Mouse (Mus musculus): ENCODE results near the gene Tmem144. TPM values are rescaled to one million over a fixed set of nuclear protein-coding genes. Genes with fewer than 3 reads are reported as not detected.

Tmem144 gene
- total RNA-seq (2021) = 1 to 10 TPM in 1 of 2 experiments, under 1 TPM in 1; 0.69 to 1.4 TPM
- long read RNA-seq, experiment 1 = 0 reads
- long read RNA-seq, experiment 2, partial matches to known transcripts = 0 of 2 reads
- long read RNA-seq, experiment 2, other reads (novel, unspliced or antisense) = 2 of 2 reads

DNA sequence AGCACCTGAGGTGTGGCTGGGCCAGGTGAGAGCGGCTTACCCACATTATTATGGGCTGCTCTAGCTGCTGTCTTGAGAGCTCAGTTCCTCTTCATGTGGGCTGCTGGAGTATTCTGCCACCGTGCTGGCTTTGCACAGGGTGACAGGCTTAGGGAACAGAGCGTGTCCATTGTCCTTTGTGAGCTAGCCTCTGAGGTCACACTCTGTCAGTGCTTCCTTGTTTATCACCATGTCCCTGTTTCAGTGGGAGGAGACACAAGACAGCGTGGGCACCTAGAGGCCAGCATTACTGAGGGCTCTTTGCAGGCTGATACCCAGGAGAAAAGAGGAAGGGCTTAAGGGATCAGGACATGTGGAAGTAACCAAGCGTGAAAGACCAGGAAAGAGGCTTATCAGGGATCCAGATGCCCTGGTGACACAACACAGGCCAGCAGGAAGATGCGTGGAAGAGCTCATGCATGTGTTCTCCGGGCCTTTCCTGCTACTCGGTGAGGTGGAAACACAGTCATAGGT, at the start of gene Tmem144:
Gene Tmem144 (minus strand): TSS at position 120 of the 513 bp plus-strand sequence.
- DNase-seq (ENCODE audit: low spot score) = no peak

DNA sequence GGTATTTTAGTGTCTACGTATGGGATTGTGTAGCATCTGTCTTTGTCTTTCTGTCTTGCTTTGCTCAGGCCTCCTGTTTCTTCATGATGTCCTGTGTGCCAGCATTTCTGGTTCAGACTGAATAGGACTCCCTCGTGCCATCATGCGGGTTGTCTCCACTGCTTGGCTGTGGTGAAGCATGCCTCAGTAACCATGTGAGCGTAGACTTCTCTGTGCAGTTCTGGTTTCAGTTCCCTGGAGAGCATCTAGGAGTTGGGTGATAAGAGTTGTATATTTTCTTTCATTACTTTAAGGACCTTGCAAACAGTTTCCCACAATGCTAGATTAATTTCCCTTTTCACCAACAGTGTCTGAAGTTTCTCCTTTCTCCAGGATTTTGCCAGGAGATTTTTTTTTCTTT, 49.2 kb upstream of the Tmem144 start:
- DNase-seq (ENCODE audit: low spot score) = no peak

DNA sequence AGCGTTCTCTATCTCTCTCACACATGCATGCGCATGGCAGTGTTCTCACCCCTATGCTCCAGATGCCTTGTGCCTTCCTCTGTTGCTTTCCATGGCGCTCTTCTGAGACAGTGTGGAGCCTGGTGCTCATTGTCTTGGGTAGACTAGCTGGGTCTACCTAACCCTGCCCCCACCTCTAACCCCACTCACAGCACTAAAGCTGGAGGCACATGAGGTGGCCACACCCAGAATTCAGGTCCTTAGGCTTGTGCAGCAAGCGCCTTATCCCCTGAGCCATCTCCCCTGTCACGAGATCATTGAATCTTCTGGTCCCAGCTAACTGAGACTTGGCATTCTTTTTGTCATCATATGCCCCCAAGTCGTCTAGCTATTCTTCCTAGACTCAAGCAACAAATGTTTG, 48.7 kb upstream of the Tmem144 start:
- no peak for DNase-seq (ENCODE audit: low spot score)

DNA sequence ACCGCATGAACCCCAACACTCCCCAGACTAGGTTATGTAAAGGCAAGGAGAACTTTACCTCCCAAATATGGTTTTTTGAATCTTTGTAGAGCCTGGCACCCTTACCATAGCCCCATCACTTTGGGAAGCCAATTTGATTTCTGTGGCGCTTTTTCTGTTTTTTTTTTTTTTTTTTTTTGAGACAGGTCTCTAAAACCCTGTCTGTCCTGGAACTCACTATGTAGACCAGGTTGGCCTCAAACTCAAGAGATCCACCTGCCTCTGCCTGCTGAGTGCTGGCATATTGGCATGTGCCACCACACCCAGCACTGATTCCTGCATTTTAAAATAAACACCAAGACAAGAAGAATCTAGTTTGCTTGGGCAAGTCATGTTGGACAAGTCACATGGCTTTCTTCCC, 47.9 kb upstream of the Tmem144 start:
- DNase-seq (ENCODE audit: low spot score) = no peak

DNA sequence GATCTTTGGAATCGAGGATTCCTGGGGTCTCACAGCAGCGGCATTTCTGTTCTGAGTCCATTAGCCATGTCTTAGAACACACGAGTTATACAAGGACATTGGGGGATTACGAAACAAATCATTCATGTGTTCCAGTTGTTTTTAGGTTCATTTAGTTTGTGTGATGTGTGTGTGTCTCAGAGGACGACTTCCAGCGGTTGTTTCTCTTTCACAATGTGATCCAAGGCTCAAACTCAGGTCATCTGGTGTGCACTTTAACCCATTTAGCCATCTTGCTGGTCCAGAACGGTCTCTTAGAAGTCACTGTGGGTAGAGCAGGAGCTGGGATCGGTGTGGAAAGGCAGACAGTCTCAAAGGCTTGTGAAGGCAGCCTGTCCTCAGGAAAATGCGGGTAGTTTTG, 47.3 kb upstream of the Tmem144 start:
- no peak for DNase-seq (ENCODE audit: low spot score)

DNA sequence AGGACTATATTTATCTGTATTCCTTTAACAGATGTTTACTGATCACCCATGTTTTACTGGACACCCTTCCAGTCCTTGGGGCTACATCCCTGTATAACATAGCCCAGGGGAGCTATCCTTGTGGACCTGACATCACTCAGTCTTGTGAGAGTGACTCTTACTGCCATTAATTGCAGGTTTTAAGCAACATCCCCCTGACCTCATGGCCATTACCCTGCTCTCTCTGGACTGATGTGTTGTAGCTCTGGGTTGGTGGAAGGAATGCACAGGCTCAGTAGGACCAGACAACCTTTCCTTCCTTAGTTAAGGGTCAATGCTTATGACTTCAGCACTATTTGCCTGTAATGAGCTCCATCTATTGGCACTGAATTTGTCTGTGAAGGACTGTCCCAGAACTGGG, 45.9 kb upstream of the Tmem144 start:
- no peak for DNase-seq (ENCODE audit: low spot score)

DNA sequence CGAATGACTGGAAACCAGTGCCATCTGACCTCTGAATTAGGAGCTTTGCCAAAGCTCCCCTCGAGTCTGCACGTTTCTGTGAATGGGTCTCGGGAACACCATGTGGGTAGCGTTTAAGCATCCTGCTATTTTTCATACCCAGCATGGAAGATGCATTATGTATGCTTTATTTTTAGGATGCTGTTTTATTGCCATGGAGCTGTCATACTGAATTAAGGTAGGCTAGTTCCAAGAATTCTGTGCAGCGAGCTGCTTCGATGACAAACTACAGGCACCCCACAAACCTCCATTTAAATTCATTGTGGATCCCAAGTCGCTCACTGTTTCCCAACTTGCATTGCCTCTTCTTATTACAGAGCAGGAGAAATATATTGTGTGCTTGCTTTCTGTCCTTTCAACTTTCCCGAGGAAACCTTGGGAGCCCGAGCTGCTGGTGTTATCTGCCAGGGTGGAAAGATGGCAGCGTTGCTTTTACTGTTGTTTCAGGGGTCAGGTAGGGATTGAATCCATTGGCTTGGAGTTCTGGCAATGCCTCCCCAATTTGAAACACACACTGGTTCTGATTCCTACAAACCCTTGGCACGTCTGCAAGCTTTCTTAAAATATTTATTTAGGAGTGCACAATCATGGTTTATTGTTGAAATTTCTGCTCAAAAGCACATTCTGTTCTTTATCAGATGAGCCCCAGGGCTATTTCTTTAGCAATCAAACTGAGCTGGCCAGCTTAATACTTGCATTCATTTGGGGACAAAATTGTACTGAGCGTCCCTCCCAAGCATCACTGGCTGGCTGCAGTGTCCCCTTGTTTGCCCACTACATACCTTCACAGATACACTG, 45.2 kb upstream of the Tmem144 start:
- DNase-seq (ENCODE audit: low spot score) = peak; percentile 51

DNA sequence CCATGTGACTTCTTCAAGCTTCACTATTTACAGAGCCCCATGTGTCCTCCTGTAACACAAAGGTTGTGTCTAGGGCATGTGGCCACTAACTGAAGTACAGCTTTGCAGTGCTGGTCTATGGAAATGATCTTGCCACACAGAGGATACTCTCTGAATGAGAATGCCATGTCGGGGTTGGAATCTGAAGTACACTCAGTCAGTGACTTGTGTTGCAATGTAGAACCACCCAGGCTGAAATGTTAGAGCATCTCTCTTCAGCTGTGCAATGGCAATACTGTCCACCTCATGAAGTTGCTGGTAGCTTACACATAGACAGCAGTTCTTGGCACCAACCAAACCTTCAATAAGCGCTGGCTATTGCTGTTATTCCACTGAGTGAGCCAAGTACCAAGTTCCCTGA, 35.4 kb upstream of the Tmem144 start:
- no peak for DNase-seq (ENCODE audit: low spot score)

DNA sequence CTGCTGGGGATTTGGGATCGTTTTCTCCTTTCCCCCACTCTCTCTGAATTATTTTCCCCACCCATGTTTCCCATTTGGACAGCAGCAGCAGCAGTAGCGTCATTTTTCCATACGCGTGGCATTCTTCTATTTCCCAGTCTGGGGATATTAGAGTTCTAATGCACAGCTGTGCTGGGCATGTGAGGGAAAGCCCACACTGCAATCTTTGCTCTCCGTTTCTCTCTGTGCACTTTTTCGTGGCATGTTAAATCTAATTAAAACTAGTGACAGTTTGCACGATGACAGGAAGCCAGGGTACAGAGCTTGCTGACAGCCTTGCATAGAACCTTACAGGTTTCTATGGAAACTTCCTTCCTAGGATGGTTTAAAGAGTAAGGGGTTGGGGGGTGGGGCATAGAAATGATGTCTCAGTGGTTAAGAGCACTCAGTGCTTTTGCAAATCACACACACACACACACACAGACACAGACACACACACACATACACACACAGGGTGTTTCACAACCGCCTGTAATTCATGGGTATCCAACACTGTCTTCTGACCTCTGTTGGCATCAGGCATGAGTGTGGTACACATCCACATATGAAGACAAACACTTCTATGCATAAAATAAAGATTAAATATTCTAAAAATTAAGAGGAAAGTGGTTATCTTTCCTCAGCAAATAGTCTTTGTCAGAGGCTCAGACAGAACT, 34.7 kb upstream of the Tmem144 start:
- DNase-seq (ENCODE audit: low spot score) = peak; percentile 11

DNA sequence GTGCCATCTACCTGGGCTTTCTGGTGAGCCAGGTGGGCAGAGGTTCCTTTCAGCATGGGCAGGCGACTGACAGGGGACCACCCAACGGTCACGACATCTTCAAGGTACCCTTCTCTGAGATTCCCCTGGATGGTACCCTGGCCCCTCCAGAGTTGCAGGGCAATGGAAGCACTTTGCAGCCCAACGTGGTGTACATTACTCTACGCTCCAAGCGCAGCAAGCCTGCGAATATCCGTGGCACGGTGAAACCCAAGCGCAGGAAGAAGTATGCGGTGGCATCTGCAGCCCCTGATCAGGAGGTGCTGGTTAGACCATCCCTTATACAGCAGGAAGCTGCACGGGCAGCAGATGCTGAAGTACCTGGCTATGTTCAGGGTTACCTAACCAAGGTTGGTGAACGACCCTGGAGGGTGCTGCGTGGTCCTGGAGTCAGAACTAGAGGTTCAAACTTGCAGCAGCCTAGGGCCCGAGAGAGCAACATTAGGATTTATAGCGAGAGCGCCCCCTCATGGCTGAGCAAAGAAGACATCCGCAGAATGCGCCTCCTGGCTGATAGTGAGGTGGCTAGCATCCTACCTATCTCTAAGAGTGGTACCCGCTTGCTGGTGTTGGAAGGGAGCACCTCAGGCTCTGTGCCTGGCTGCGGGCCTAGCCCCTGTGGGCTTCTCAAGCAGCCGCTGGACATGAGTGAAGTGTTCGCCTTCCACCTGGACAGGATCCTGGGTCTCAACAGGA, 34.0 kb upstream of the Tmem144 start:
- peak; percentile 54 for DNase-seq (ENCODE audit: low spot score)

DNA sequence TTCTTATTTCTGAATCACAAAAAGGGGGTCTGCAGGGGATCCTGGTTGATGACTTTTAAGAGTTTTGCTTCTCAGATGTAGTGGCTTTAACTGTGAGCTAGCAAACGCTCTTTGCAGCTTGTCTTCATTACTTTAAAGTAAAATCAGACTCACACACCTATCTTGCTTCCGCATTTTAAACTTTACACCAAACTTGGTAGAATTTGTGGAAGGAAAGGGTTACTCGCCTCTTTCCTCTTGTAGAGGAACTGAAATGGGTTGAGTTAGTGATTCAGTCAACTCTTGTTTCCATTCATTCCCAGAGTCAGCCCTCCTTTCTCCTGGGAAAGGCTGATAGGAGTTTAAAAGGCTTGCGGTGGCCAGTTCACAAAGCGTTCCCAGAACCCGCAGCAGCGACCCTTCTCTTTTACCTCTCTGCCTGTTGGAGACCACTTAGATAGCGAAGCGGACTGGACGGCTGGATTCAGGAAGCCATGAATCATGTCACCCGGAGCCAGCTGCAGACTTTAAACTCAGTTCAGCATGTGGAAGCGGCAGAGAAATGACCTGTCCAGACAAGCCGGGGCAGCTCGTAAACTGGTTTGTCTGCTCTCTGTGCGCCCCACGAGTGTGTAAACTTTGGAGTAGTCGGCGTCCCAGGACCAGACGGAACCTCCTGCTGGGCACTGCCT, 33.2 kb upstream of the Tmem144 start:
- DNase-seq (ENCODE audit: low spot score) = peak; percentile 15

DNA sequence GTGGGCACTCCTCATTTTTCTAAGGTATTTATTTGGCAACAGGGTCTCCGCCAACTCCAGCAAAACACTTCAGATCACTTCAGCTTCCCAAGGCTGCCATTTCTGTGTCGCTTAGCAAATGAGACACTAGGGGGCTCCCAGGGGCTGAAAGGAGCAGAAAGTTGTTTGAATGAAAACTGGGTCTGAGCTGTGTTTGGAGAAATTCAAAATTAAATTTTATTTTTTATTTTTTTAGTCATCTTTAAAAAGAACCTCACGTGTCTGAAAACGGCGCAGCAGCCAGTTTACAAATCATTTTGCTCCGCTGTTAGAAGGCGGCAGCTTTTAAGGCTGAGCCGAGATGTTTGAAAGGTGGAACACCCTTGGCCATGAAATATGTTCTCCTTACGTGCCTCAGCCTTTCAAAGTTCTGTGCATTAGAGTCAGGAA, 32.2 kb upstream of the Tmem144 start:
- DNase-seq (ENCODE audit: low spot score) = peak; percentile 64

DNA sequence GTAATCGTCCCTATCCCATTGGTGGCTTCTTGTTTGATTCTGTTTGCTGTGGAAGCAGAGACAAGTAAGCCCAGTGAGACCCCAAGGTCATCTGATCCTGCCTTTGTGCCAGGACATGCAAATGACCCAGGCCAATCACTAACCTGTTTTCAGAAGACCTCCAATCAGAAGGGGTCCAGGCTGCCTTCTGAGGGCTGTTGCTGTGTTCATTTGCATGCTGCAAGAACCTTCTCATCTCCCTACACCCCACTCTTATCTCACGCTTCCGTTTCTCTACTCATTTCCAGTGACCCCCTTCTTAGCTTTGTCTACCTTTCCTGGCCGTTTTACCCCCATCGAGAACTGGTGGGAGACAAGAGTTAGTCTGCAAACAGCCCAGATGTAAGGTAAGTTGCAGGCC, 31.7 kb upstream of the Tmem144 start, which contains the start of gene Fam198b:
Gene Fam198b (plus strand): TSS at position 229 of the 400 bp plus-strand sequence.
- no peak for DNase-seq (ENCODE audit: low spot score)

DNA sequence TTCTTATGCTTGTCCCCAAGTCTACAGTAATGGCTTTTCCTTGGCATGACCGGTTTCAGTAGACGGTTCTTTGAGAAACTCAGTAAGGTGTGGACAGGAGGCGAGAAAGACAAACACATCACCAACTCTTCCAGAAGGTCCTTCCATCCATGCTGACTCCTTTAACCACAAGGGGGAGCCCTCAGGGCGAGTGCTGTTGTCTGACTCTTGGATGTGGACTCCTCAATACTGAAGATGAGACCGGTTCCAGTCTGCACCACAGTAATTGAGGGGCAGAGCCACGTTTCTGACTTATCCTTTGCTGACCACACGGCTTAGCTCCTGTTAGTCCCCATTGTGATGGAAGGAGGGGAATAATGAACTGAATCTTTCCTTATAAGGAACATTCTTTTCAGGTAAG, 30.5 kb upstream of the Tmem144 start:
- peak; percentile 77 for DNase-seq (ENCODE audit: low spot score)

DNA sequence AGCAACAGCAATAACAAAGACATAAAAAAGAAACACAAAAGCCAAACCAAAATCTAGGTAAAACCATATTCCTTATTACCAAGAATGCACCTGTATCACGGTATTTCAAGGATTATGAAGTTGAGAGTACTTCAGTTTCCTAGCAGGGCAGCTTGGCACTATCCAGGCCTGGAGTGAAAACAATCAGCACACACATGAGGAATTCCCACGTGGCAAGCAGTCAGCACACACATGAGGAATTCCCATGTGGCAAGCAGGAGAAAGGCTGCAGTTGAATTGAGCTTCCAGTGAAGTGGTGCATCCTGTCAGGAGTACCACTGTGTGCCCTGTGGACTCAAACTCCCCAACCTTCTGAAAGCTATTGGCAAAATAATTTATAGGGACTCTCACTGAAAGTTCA, 29.1 kb upstream of the Tmem144 start:
- no peak for DNase-seq (ENCODE audit: low spot score)

DNA sequence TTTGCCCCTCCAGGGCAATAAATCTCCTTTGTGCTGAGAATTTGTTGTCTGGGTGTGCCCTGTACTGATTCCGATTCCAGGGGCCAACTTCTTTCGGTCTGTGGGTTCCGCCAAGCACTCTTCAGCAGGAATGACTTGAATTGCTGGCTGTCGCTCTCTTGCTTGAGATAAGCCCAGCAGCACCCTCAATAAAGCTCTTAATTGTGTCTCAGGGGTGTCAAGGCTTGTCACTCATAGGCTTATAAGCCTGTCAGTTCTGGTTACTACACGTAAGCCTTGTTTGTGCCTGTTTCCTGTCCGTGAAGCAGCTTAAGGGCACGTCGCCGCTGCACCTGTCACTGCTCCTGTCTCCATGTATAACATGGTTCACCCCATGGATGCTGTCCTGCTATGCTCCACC, 26.7 kb upstream of the Tmem144 start:
- DNase-seq (ENCODE audit: low spot score) = no peak

DNA sequence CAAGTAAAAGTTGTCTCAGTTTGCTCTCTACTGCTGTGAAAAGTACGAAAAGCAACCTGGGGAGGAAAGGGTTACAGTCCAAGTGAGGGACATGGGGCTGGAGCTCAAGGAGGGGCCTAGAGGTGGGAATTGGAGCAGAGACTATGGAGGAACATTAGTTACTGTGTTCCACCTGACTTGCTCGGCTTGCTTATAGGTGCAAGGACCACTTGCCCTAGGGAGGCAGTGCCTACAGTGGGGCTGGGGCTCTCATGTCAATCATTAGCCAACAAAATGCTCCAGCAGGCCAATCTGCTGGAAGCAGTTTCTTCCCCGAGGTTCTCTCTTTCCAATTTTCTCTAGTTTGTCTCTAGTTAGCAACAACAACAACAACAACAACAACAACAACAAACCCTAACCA, 25.8 kb upstream of the Tmem144 start:
- no peak for DNase-seq (ENCODE audit: low spot score)

DNA sequence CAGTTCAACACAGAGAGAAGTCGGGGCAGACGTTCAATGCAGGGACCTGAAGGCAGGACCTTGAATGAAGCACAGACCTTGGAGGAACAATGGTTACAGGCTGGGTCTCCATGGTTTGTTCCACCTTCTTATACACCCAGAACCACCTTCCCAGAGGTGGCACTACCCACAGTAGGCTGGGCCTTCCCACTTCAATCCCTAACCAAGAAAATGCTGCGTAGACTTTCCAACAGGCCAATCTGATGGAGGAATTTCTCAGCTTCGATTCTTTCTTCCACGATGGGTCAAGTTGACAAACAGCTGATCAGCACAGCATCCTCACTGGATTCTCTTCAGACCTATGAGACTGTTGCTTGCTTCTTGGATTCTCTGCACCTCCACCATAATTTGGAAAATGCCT, 22.9 kb upstream of the Tmem144 start:
- no peak for DNase-seq (ENCODE audit: low spot score)

DNA sequence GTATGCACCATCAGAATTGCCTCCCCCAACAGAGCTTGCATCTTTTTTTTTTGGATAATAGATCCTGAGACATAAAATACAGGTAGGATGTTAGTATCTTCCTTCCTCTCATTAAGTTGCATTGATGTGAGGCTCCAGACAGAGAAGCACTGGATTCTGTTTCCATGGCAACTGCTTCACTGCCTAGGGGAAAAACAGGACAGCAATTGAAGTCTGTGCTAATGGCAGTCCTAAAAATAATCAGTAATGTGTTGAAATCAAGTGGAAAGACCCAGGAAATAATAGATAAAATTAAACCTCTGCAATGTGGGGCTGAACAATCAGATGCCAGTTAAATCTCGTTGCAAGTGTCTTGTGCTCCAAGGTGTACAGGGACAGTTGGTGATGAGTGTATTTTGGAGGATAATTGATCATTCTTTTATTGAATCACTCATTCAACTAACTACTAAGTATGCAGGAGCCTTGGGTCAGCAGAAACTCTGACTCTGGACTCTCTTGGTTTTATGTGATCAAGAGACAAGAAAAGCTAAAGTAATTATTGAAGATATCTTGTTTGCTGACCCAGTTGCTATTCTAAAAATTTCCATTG, 14.6 kb upstream of the Tmem144 start:
- DNase-seq (ENCODE audit: low spot score) = no peak

DNA sequence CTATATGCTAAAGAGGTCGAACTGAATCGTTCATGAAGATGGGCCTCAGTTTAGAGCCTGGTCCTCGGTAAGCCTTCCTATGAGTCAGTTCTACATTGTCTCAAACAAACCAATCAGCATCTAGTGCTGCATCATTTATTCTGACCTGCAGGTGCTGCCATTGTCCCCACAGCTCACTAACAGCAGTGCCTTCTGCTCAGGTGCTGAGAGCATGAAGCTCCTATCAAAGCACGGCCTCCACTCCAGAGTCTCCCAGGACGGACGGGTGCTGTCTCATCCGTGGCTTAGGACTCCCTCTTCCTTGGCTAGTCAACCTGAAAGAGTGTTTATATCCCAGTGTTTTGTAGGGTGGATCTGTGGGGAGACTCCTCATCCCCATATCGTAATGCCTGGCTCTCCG, 14.0 kb upstream of the Tmem144 start:
- DNase-seq (ENCODE audit: low spot score) = no peak

DNA sequence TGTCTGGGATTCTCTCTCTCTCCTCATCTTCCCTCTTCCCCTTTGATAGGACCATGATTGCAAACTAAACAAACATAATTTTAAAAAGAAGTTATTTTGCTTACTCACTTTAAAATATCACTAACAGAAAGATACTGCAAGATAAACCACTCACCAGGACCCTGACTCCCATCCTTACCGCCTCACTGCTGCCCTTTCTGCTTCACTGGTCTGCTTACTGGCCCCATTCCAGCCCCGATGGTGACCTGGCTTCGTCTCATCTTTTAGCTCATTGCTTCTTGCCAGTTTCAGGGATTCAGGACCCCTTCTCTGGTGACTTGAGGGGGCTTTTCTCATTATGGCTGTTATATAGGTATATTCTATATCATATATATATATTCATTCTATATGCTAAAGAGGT, 13.5 kb upstream of the Tmem144 start:
- DNase-seq (ENCODE audit: low spot score) = no peak
